ENCODE assay signal across 16 mouse cellular contexts in the genomic region with DNA sequence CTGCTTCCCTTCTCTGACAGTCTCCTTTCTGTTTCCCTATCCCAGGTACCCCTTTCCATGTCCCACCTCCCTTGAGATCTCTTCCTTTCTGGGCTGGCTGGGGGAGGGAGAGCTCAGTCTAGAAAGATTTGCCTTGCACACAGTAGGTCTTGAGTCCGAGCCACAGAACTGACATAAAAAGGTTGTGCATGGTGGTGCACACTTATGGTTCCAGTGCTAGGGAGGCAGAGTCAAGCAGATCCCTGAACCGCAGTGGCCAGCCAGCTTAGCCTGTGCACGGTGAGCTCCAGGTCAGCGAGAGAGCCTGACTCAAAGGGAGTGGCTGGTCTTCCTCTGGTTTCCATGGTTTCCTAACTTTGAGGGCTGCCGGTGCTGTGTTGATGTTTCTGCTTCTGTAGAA.
"Had no signal": no experiment of that assay in that cellular context is flagged by ENCODE, and none has a peak within 500 bp of the region (broad histone marks: within the 10 kb centered on the region; RNA-seq: fewer than 3 reads in every experiment).

No protein-coding gene starts in this region.

- H3K4me2 ChIP-seq: neural tube, embryonic 13.5 days; neural tube, embryonic 15.5 days; stomach, embryonic 15.5 days had no signal

- H3K36me3 ChIP-seq: neural tube, embryonic 13.5 days; neural tube, embryonic 15.5 days; stomach, embryonic 15.5 days had no signal

- H3K27me3 ChIP-seq: neural tube, embryonic 13.5 days; neural tube, embryonic 15.5 days; stomach, embryonic 15.5 days had no signal

- H3K9me3 ChIP-seq: neural tube, embryonic 13.5 days; neural tube, embryonic 15.5 days; stomach, embryonic 15.5 days had no signal

- H3K4me3 ChIP-seq: neural tube, embryonic 13.5 days; neural tube, embryonic 15.5 days; stomach, embryonic 15.5 days had no signal

- DNase-seq: retina, postnatal 1 day; right cerebral cortex, adult 18-20 months; right cerebral cortex, postnatal 14 days; right cerebral cortex, postnatal 25 days; right cerebral cortex, postnatal 4 days; spleen, adult 18-20 months; thymus, adult 18-20 months; thymus, adult 2 months; thymus, postnatal 14 days; thymus, postnatal 25 days; thymus, postnatal 36 days; thymus, postnatal 4 days had no signal

- H3K9ac ChIP-seq: neural tube, embryonic 13.5 days; neural tube, embryonic 15.5 days; stomach, embryonic 15.5 days had no signal

- H3K4me1 ChIP-seq: neural tube, embryonic 13.5 days; neural tube, embryonic 15.5 days; stomach, embryonic 15.5 days had no signal

- H3K27ac ChIP-seq: neural tube, embryonic 13.5 days; neural tube, embryonic 15.5 days; stomach, embryonic 15.5 days; stomach, postnatal 0 days had no signal
